Mouse (Mus musculus): ENCODE measurements around the gene Prpf18.
"Not testable (repeated sequence)": the region's sequence is repeated elsewhere in the genome, so short reads cannot be mapped to it uniquely, and the experiment has no call there.

Prpf18 gene

DNA sequence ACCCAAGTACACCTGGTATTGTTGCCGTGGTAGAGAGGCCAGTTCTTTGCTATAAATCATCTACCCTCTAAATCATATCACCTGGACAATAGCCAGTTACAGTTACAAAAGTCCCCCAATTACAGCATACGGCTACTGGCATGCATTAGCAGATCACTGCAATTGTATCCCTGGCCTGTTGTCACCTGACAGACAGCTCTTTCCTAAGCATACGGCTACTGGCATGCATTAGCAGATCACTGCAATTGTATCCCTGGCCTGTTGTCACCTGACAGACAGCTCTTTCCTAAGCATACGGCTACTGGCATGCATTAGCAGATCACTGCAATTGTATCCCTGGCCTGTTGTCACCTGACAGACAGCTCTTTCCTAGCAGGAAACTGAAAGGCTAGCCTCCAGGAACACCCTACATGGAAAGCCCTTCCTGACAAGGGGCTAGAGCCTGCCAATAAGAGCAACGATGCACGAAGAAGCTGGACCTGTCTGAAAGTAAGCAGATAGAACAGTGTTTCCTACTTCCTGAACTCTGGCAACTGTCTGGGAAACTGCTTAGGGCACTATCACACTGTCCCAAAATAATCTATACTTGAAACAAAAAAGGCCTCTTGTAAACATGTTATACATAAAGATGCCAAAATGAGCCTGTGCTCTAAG lies 37.5 kb downstream of the Prpf18 start:
- not testable (repeated sequence) for DNase-seq

GRCm38 (mm10) chr2:4611704-4612103 lies 40.2 kb downstream of the Prpf18 start:
- DNase-seq = no peak

- no peak for DNase-seq
Measured at GRCm38 (mm10) chr2:4611295-4611694, 40.6 kb downstream of the Prpf18 start.

DNA sequence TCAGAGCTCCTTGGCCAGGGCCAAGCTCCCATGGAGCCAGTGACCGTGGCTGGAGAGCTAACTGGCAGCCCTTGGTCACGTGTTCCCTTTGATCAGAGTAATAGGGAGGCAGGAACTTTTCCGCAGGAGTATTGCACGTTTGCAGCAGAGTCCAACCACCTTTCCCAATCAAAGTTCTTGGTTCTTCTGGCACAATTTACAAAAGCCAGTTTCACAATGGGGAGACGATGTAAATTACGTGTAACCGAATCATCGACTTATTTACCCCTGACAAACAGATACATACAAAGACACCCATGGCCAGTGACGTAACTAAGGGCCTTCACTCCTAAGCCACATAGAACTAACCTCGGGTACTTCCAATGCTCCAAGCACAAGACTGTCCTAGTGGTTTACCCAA lies 42.5 kb downstream of the Prpf18 start:
- DNase-seq = no peak

DNA sequence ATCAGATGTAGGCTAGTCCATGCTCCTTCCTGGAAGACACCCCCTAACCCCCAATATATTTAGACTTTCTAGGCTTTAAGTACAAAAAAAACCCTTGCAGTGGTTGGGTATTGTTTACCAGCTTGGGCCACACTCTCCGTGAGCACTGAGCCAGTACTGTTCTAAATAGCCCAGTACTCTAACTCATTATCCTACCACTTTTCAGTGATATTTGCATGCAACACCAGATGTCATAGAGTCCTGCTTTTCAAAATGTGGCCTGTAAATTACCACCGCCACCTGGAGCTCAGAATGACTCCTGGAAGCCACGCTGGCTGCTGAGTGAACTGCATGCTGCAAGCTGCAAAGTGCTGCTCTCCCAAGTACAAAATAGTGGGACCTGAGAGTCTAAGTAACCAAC lies 43.7 kb downstream of the Prpf18 start:
- no peak for DNase-seq

- DNase-seq = no peak
Measured at GRCm38 (mm10) chr2:4606559-4606958, 45.4 kb downstream of the Prpf18 start.

DNA sequence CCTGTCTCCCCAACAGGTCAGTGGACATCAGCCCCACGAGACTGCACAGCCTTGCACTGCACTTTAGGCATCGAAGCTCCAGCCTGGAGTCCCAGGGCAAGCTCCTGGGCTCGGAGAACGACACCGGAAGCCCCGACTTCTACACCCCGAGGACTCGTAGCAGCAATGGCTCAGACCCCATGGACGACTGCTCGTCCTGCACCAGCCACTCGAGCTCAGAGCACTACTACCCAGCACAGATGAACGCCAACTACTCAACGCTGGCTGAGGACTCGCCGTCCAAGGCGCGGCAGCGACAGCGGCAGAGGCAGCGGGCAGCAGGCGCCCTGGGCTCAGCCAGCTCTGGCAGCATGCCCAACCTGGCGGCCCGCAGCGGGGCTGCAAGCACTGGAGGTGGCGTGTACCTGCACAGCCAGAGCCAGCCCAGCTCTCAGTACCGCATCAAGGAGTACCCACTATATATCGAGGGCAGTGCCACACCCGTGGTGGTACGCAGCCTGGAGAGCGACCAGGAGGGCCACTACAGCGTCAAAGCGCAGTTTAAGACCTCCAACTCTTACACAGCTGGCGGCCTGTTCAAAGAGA lies 48.5 kb downstream of the Prpf18 start:
- no peak for DNase-seq

- peak; percentile 34 to 47 for DNase-seq
Measured at GRCm38 (mm10) chr2:4601034-4601890, 50.7 kb downstream of the Prpf18 start.

DNA sequence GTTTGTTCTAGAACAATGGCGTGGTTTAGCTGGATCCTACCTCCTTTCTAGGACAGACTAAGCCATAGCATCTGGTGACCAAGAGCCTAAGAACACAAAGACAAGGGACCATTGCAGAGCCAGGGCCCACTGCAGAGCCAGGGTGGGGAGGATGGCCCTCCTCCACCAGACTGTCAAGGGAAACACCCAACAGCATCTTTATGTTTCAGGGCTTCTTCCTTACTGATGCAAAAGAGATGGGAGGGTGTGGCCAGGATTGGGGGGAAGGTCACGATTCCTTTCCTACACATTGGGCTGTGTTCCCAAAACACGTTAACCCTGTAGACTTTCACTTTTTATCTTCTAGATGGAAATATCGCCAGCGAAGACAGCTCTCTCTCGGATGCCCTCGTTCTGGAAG lies 54.9 kb downstream of the Prpf18 start:
- DNase-seq = no peak

- DNase-seq = no peak
Measured at GRCm38 (mm10) chr2:4593878-4594387, 58.0 kb downstream of the Prpf18 start.

DNA sequence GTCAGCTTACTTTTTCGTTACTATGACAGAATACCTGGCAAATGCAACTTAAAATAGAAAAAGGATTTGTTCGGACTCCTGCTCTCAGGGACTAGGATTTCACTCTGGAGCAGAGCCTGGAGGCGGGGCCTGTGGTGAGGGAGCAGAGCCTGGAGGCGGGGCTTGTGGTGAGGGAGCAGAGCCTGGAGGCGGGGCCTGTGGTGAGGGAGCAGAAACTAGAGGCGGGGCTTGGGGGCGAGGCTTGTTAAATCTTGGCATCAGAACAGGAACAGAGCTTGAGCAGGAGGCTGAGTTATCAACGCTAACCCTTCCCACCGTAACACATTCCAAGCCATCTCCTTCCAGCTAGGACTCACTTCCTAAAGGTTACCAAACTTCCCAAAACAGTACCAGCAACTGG lies 58.5 kb downstream of the Prpf18 start:
- DNase-seq = peak; percentile 32 to 59

- DNase-seq = no peak
Measured at GRCm38 (mm10) chr2:4592666-4593065, 59.2 kb downstream of the Prpf18 start.

- DNase-seq = no peak
Measured at GRCm38 (mm10) chr2:4591647-4592046, 60.3 kb downstream of the Prpf18 start.

DNA sequence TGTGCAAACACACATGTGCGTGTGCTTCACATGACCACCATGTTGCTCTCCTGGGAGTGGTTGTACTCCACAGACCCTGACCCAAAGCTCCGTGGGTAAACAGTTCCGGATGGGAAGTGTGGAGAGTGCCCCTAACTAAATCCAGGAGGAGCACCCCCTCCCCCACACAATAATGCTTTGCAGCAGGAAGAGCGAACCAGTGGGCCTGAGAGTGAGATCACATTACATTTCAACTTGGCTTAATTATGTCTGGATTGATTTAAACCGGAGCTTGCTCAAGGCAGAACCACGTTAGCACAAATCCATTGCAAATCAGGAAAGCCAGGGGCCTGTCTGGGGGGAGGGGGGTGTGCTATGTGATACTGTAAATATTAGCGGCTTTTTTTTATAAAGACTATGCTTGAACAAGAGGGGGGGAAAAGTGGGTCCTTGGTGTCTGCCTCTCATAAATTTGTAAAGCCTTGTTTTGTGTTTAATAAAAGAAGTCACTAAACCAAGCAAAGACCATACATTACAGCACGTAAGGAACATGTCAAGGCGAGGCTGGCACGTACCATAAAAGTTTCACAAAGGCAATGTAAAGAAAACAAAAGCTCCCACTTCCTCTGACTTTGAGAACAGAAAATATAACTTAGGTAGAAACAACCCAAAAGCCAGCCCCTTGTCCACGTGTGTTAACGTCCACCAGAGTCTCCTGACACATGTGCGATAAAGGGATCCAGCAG lies 64.1 kb downstream of the Prpf18 start:
- DNase-seq = no peak

DNA sequence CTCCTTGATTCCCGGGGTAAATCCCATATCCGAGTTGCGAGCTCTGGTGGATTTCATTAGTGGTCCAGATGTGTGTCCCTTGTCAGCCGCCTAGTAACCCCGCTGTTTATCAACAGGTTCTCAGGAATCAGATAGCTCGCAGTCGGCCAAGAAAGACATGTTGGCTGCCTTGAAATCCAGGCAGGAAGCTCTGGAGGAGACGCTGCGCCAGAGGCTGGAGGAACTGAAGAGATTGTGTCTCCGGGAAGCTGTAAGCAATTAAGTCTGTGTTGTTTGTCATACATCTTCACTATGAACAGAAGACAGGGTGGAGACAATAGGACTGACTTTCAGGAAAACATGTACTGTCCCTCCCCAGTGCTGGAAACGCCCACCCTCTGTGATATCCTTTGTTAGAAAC lies 65.7 kb downstream of the Prpf18 start:
- no peak for DNase-seq

GRCm38 (mm10) chr2:4584252-4584651 lies 67.7 kb downstream of the Prpf18 start:
- no peak for DNase-seq

- no peak for DNase-seq
Measured at GRCm38 (mm10) chr2:4582930-4583329, 69.0 kb downstream of the Prpf18 start.

GRCm38 (mm10) chr2:4580666-4581065 lies 71.2 kb downstream of the Prpf18 start:
- peak; percentile 39 to 42 for DNase-seq

DNA sequence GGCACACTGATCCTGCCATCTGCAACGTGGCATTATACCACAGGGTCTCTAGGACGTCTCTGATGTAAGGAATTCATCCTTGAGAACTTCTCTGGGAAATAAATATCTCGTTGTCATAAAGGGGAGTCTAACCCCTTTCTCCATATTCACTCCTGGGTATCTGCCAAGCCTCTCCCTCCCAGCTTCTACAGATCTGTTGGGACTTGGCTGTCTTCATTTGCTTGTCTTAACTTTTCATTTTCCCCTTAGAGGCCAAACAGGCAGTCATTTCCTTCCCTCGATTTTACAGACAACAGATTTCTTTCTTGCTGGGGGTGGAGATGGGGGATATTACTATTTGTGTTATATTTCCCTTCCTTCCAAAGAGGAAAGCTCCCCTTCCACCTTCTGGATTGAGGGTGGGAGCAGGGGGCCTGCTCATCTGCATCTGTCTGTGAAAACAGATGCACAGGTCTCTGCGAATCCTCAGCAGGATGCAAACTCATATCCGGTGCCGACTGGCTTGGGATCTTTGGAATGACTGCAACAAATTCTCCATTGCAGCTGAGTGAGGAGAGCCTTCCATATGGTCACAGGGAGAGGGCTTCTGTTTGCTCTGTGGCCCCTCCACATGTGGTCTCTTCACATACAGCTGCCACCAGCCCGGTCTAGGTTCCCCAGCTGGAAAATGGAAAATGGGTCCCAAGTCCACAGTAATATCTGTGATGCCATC lies 72.4 kb downstream of the Prpf18 start:
- no peak for DNase-seq

- no peak for DNase-seq
Measured at GRCm38 (mm10) chr2:4578291-4578690, 73.6 kb downstream of the Prpf18 start.

GRCm38 (mm10) chr2:4575975-4576374 lies 75.9 kb downstream of the Prpf18 start:
- DNase-seq = no peak

DNA sequence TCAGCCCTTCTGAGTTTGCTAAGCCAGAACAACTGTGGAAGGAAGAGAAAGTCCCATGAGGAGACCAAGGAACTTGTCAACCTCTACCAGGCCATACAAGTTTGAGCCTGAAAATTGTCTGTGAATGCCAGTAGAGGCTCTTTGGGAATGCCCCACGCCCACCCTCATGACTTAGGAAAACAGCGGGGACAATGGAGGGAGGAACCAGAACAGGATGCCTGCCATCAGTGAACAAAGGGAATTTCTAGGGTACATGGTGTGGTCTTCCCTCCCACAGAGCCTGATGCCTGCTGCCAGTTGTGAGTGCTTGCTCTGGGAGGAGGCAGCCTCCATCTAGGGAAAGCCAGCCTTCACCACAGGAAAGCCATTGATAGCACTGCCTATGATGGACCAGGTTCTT lies 76.8 kb downstream of the Prpf18 start:
- DNase-seq = no peak

All from thymus, postnatal 36 days (tissue).